Mouse (Mus musculus): ENCODE measurements at regions not wholly inside any gene's neighbourhood (a gene's known extent, or its start where the extent isn't known, plus 50 kb on each side); places are given as distances from the start of the nearest gene placed in this dataset.

DNA sequence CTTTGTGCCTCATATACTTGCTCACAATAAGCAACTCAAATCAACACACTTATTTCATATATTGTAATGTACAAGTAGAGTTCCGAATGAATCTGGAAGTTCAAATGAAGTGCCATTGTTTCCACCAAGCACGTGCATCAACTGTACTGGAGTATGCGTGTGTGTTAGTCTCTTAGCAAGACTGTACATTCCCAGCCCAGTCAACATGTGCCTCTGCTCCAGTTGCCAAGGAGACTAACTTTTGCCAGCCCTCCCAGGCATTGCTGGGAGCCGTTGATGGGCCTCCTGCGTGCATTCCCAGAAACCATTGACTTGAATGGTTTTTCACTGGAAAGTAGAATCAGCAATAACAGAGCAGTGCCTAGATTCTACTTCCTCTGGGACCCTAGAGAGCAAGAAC is 110.7 kb upstream of the Stac start:
- DNase-seq: no peak
- no peak overlapping the region for H3K9ac ChIP-seq (replicated peaks)
- WGBS (ENCODE audit: insufficient replicate concordance): 76% methylated on average over 5 of the region's 5 CpGs
- no peak for ATAC-seq
- no peaks in the 10 kb centered on the region for H3K4me1 ChIP-seq (ENCODE audit: insufficient read depth)
- H3K4me2 ChIP-seq (ENCODE audit: low read depth, low read length): no peak overlapping the region
- H3K4me3 ChIP-seq (ENCODE audit: low read depth, low read length): no peak overlapping the region
- no peaks in the 10 kb centered on the region for H3K36me3 ChIP-seq (replicated peaks; ENCODE audit: insufficient read depth, low read length)
- H3K27me3 ChIP-seq (ENCODE audit: insufficient read depth, low read length): no peaks in the 10 kb centered on the region
- H3K9me3 ChIP-seq (ENCODE audit: low read length): no peaks in the 10 kb centered on the region
- no peak for TF ChIP-seq EP300 (IDR thresholded peaks at IDR 0.05; ENCODE audit: low read depth)
- TF ChIP-seq CTCF (IDR thresholded peaks at IDR 0.05; ENCODE audit: low read depth): no peak
- no peak overlapping the region for H3K27ac ChIP-seq (ENCODE audit: low read depth)

DNA sequence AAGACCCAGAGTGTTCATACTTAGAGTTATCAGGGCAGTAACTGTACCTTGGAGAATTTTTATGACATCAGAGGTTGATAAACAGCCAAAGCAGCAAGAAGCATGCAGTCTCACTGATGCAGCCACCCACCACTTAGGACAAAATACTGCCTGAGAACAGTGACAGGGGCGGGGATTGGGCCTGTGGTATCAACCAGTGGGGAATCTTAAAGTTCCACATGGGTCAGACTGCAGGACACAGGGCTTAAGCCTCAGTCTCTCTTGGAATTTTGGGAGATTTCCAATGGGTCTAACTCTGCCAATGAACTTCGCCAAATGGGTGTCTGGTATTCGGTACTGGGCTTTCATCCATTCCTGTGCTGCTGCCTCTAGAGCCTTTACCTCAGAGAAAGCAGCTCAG is 88.8 kb upstream of the Stac start:
- TF ChIP-seq CTCF (IDR thresholded peaks at IDR 0.05; ENCODE audit: low read depth): no peak
- no peak for TF ChIP-seq EP300 (IDR thresholded peaks at IDR 0.05; ENCODE audit: low read depth)
- no peak overlapping the region for H3K4me3 ChIP-seq (ENCODE audit: low read depth, low read length)
- no peak overlapping the region for H3K4me2 ChIP-seq (ENCODE audit: low read depth, low read length)
- H3K9me3 ChIP-seq (ENCODE audit: low read length): no peaks in the 10 kb centered on the region
- no peak overlapping the region for H3K9ac ChIP-seq (replicated peaks)
- no peak for ATAC-seq
- DNase-seq: no peak
- no peaks in the 10 kb centered on the region for H3K27me3 ChIP-seq (ENCODE audit: insufficient read depth, low read length)
- no peak overlapping the region for H3K27ac ChIP-seq (ENCODE audit: low read depth)
- WGBS (ENCODE audit: insufficient replicate concordance): 73% methylated on average over 3 of the region's 3 CpGs
- no peaks in the 10 kb centered on the region for H3K4me1 ChIP-seq (ENCODE audit: insufficient read depth)
- H3K36me3 ChIP-seq (replicated peaks; ENCODE audit: insufficient read depth, low read length): no peaks in the 10 kb centered on the region

DNA sequence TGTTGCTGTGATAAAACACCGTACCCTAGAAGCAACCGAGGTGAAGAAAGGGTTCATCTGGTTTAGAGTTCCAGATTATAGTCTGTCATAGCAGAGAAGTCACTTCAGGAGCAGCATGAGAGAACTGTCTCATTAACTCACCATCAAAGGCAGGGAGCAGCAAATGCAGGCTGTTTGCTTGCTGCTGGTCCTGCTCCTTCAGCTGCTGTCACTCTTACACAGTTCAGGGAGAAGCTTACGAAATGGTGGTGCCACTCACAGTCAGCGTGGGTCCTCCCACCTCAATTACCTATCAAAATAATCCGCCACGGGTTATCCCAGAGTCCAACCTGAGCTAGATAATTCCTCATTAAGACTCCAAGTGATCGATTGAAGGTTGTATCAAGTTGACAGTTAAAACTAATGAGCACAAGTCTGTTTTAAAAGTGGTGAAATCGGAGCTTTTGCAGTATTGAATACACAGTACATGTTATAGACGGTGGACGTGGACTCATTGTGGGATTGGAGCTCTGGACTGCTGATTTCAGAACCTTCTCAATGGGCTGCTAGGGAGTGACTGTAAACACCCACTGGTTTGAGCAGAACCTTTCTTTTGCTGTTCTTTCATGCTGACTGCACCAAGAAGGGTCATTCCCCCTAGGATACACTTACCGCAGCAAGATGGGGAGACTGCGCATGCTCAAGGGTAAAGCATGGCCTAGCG is 87.4 kb upstream of the Stac start:
- no peak overlapping the region for H3K4me2 ChIP-seq (ENCODE audit: low read depth, low read length)
- no peaks in the 10 kb centered on the region for H3K36me3 ChIP-seq (replicated peaks; ENCODE audit: insufficient read depth, low read length)
- H3K27ac ChIP-seq (ENCODE audit: low read depth): no peak overlapping the region
- DNase-seq (no peak), ATAC-seq (no peak)
- no peaks in the 10 kb centered on the region for H3K27me3 ChIP-seq (ENCODE audit: insufficient read depth, low read length)
- TF ChIP-seq EP300 (IDR thresholded peaks at IDR 0.05; ENCODE audit: low read depth) (no peak), CTCF (IDR thresholded peaks at IDR 0.05; ENCODE audit: low read depth) (no peak)
- H3K9me3 ChIP-seq (ENCODE audit: low read length): no peaks in the 10 kb centered on the region
- 82% methylated on average over 13 of the region's 13 CpGs for WGBS (ENCODE audit: insufficient replicate concordance)
- no peak overlapping the region for H3K4me3 ChIP-seq (ENCODE audit: low read depth, low read length)
- H3K9ac ChIP-seq (replicated peaks): no peak overlapping the region
- H3K4me1 ChIP-seq (ENCODE audit: insufficient read depth): no peaks in the 10 kb centered on the region

DNA sequence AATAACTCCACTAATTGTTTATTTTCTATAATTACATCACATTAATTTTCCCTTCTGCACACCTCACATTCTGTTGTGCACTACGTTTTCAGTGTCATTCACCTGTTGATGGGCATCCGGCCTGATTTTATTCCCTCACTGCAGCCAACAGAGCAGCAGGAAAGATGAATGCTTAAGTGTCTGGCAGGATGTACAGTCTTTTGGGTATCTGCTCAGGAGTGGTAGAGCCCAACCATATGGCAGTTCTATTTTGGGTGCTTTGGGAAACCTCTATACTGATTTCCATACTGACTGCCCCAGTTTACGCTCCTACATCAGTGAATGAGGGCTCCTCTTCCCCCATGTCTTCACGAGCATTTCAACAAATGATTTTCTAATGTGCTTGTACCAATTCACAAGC is 84.1 kb upstream of the Stac start:
- H3K27ac ChIP-seq (ENCODE audit: low read depth): no peak overlapping the region
- H3K36me3 ChIP-seq (replicated peaks; ENCODE audit: insufficient read depth, low read length): no peaks in the 10 kb centered on the region
- no peaks in the 10 kb centered on the region for H3K27me3 ChIP-seq (ENCODE audit: insufficient read depth, low read length)
- H3K4me3 ChIP-seq (ENCODE audit: low read depth, low read length): no peak overlapping the region
- H3K4me2 ChIP-seq (ENCODE audit: low read depth, low read length): no peak overlapping the region
- ATAC-seq: no peak
- TF ChIP-seq EP300 (IDR thresholded peaks at IDR 0.05; ENCODE audit: low read depth) (no peak), CTCF (IDR thresholded peaks at IDR 0.05; ENCODE audit: low read depth) (no peak)
- no peak for DNase-seq
- no peaks in the 10 kb centered on the region for H3K4me1 ChIP-seq (ENCODE audit: insufficient read depth)
- no peak overlapping the region for H3K9ac ChIP-seq (replicated peaks)
- WGBS (ENCODE audit: insufficient replicate concordance): 82% methylated on average over 4 of the region's 4 CpGs
- H3K9me3 ChIP-seq (ENCODE audit: low read length): no peaks in the 10 kb centered on the region

DNA sequence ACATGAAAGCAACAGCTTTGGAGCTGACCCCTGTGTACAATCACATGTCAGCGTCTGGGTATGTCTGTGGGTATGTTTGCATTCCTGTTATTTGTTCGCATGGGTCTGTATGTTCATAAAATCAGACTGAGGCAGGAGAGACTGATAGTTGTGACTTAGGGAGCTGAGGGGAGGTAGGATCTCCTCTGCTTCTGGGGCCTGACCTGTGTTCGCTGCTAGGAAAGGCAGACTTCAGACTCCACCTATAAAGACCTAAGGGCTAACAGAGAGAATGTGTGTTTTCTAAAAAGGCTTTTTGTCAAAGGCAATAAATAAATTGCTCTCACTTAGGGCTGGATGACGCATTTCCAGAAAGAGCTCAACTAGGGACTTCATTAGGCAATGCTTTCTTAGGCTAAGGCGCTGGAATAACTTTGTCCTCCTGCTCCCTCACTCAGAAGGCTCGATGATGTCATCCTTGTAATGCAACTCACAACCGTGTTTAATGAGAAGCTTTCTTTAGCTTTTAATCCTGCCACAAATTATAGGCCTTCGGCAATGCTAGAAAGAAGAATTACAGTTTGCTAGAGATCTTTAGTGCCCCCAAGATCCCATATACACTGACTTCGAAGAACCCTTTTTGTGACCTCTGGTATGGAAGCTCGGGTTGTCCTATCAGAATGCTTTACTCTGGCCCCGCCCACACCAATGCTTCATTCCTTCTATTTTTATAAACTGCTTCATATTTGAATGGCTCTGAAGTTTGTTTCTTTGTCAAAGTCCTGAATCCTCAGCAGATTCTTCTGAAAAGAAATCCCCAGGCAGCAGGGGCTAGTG is 72.7 kb upstream of the Stac start:
- Histone ChIP-seq H3K4me1 (ENCODE audit: insufficient read depth) (no peaks in the 10 kb centered on the region), H3K4me2 (ENCODE audit: low read depth, low read length) (no peak overlapping the region), H3K27ac (ENCODE audit: low read depth) (no peak overlapping the region), H3K36me3 (replicated peaks; ENCODE audit: insufficient read depth, low read length) (no peaks in the 10 kb centered on the region), H3K27me3 (ENCODE audit: insufficient read depth, low read length) (no peaks in the 10 kb centered on the region), H3K9ac (replicated peaks) (no peak overlapping the region), H3K4me3 (ENCODE audit: low read depth, low read length) (no peak overlapping the region), H3K9me3 (ENCODE audit: low read length) (no peaks in the 10 kb centered on the region)
- 73% methylated on average over 11 of the region's 11 CpGs for WGBS (ENCODE audit: insufficient replicate concordance)
- ATAC-seq: no peak
- no peak for DNase-seq
- no peak for TF ChIP-seq CTCF (IDR thresholded peaks at IDR 0.05; ENCODE audit: low read depth)

DNA sequence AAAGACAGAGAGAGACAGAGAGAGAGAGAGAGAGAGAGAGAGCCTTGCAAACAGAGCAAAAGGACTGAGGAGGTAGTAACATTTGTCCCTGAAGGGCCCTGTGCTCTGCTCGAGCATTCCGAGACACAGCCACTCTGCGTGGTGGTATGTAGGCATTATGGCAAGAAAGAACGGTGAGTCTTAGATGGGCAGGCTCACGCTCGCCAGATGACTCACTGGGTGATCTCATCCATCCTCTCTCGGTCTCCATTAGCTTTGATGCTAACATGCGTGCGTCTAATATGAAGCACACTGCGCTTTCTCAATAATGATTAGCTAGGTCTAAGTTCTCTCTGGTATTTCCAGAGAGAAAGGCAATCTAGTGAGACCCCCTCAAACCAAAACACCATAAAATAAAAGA is 65.1 kb upstream of the Stac start:
- Histone ChIP-seq H3K4me3 (ENCODE audit: low read depth, low read length) (no peak overlapping the region), H3K27ac (ENCODE audit: low read depth) (no peak overlapping the region), H3K36me3 (replicated peaks; ENCODE audit: insufficient read depth, low read length) (no peaks in the 10 kb centered on the region), H3K4me1 (ENCODE audit: insufficient read depth) (no peaks in the 10 kb centered on the region), H3K9ac (replicated peaks) (no peak overlapping the region), H3K27me3 (ENCODE audit: insufficient read depth, low read length) (no peaks in the 10 kb centered on the region), H3K9me3 (ENCODE audit: low read length) (no peaks in the 10 kb centered on the region), H3K4me2 (ENCODE audit: low read depth, low read length) (no peak overlapping the region)
- TF ChIP-seq CTCF (IDR thresholded peaks at IDR 0.05; ENCODE audit: low read depth) (no peak), EP300 (IDR thresholded peaks at IDR 0.05; ENCODE audit: low read depth) (no peak)
- WGBS (ENCODE audit: insufficient replicate concordance): 76% methylated on average over 10 of the region's 10 CpGs
- ATAC-seq: no peak
- no peak for DNase-seq

Data from liver, postnatal 0 days (tissue).